Mouse (Mus musculus): ENCODE results near the gene 1700001C19Rik. TPM values are rescaled to one million over a fixed set of nuclear protein-coding genes. Genes with fewer than 3 reads are reported as not detected.

Gene 1700001C19Rik
- total RNA-seq, 1 experiment, result 0.85 TPM

DNA sequence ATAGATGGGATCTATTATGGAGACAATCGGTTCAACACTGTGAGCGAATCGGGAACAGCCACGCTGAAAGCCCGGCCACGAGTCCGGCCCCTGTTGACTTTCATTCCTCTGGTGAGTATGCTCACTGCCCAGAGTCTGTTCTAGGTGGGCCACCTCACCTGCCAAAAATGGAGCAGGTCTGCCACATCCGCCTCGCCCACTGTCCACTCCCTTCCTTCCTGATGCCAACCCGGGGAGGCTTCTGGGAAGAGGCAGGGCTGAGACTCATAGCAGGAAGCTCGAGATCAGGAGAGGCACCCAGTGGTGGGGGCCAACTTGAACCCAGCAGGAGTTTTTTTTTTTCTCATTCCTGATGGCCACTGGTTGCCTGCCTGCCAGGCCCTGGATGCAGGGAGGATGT, 9.4 kb upstream of the 1700001C19Rik start:
- peaks cover 9 to 45% of the 10 kb centered on the region in 2 experiments; a peak in 3 of 4 replicates for H3K4me1 ChIP-seq (ENCODE audit: control insufficient read depth in 2 of 2, insufficient read depth in 2 of 2, low read length in 2 of 2, poor library complexity in 1 of 2)
- no peak for DNase-seq (ENCODE audit: low read depth, low spot score)
- H3K27ac ChIP-seq (ENCODE audit: insufficient read depth, low read depth, low read length, poor library complexity, severe bottlenecking), result no peak overlapping the region
- H3K36me3 ChIP-seq (ENCODE audit: control insufficient read depth, insufficient read depth, low read length, poor library complexity, severe bottlenecking), result no peaks in the 10 kb centered on the region
- peak overlapping the region; percentile 0 to 12; a peak in 2 of 4 replicates for H3K4me3 ChIP-seq (ENCODE audit: insufficient read depth in 1 of 2, low read depth in 1 of 2, low read length in 2 of 2, poor library complexity in 1 of 2, severe bottlenecking in 1 of 2)
- no peaks in the 10 kb centered on the region for H3K9me3 ChIP-seq (ENCODE audit: control insufficient read depth, insufficient read depth, low read depth, low read length)
- TF ChIP-seq ZNF384 (IDR thresholded peaks at IDR 0.05; ENCODE audit: low read depth, low read length), result no peak
- TF ChIP-seq HCFC1 (IDR thresholded peaks at IDR 0.05; ENCODE audit: borderline replicate concordance, insufficient read depth, low read length), result no peak
- TF ChIP-seq CHD2 (IDR thresholded peaks at IDR 0.05; ENCODE audit: low read depth, low read length), result no peak
- no peak for TF ChIP-seq MAFK (IDR thresholded peaks at IDR 0.05; ENCODE audit: insufficient read depth, low read depth, low read length)
- no peak for TF ChIP-seq ZC3H11A (IDR thresholded peaks at IDR 0.05; ENCODE audit: borderline replicate concordance, low read depth, low read length)
- no peak overlapping the region for H3K9ac ChIP-seq (ENCODE audit: insufficient read depth, low read depth, low read length, poor library complexity, severe bottlenecking)
- in situ Hi-C loops (cut with MboI; ENCODE audit: low sequenced_read_pairs in 2 of 2, unreplicated experiment in 2 of 2), result no loop called here

GRCm38 (mm10) chr17:47446025-47446424, 8.8 kb upstream of the 1700001C19Rik start:
- H3K9ac ChIP-seq (ENCODE audit: insufficient read depth, low read depth, low read length, poor library complexity, severe bottlenecking), result no peak overlapping the region
- DNase-seq (ENCODE audit: low read depth, low spot score), result no peak
- in situ Hi-C loops (cut with MboI; ENCODE audit: low sequenced_read_pairs in 2 of 2, unreplicated experiment in 2 of 2), result no loop called here

DNA sequence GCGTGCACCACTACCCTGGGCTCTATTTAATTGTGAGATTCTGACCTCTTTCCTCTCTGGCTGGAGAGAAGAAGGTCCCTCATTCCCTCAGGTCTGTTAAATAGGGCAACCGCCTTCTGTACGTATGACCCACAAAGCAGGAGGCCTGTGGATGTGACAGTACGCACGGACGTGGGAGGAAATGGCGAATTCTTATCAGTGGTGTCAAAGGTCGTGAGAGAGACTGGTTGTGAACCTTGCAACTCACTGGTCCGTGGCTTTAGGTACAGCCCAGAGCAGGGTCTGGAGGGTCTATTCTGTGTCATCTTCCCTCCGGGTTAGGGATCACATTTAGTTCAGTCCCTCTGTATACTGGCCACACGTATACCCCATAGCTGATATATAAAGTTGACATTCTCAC, 8.3 kb upstream of the 1700001C19Rik start:
- H3K27ac ChIP-seq (ENCODE audit: insufficient read depth, low read depth, low read length, poor library complexity, severe bottlenecking), result no peak overlapping the region
- H3K36me3 ChIP-seq (ENCODE audit: control insufficient read depth, insufficient read depth, low read length, poor library complexity, severe bottlenecking), result no peaks in the 10 kb centered on the region
- DNase-seq (ENCODE audit: low read depth, low spot score), result no peak
- no peaks in the 10 kb centered on the region for H3K9me3 ChIP-seq (ENCODE audit: control insufficient read depth, insufficient read depth, low read depth, low read length)
- H3K4me3 ChIP-seq (ENCODE audit: insufficient read depth in 1 of 2, low read depth in 1 of 2, low read length in 2 of 2, poor library complexity in 1 of 2, severe bottlenecking in 1 of 2), result no peak overlapping the region
- no peak overlapping the region for H3K9ac ChIP-seq (ENCODE audit: insufficient read depth, low read depth, low read length, poor library complexity, severe bottlenecking)
- H3K4me1 ChIP-seq (ENCODE audit: control insufficient read depth in 2 of 2, insufficient read depth in 2 of 2, low read length in 2 of 2, poor library complexity in 1 of 2), result peaks cover 9 to 45% of the 10 kb centered on the region in 2 experiments; a peak in 3 of 4 replicates
- no peak for TF ChIP-seq ZNF384 (IDR thresholded peaks at IDR 0.05; ENCODE audit: low read depth, low read length)
- TF ChIP-seq HCFC1 (IDR thresholded peaks at IDR 0.05; ENCODE audit: borderline replicate concordance, insufficient read depth, low read length), result no peak
- TF ChIP-seq MAFK (IDR thresholded peaks at IDR 0.05; ENCODE audit: insufficient read depth, low read depth, low read length), result no peak
- TF ChIP-seq ZC3H11A (IDR thresholded peaks at IDR 0.05; ENCODE audit: borderline replicate concordance, low read depth, low read length), result no peak
- TF ChIP-seq CHD2 (IDR thresholded peaks at IDR 0.05; ENCODE audit: low read depth, low read length), result no peak
- in situ Hi-C loops (cut with MboI; ENCODE audit: low sequenced_read_pairs in 2 of 2, unreplicated experiment in 2 of 2), result no loop called here

More at GRCm38 (mm10) chr17:47446025-47446424, 8.8 kb upstream of the 1700001C19Rik start:
- TF ChIP-seq ZC3H11A (IDR thresholded peaks at IDR 0.05; ENCODE audit: borderline replicate concordance, low read depth, low read length) (no peak), MAFK (IDR thresholded peaks at IDR 0.05; ENCODE audit: insufficient read depth, low read depth, low read length) (no peak), CHD2 (IDR thresholded peaks at IDR 0.05; ENCODE audit: low read depth, low read length) (no peak), ZNF384 (IDR thresholded peaks at IDR 0.05; ENCODE audit: low read depth, low read length) (no peak), HCFC1 (IDR thresholded peaks at IDR 0.05; ENCODE audit: borderline replicate concordance, insufficient read depth, low read length) (no peak)
- Histone ChIP-seq H3K36me3 (ENCODE audit: control insufficient read depth, insufficient read depth, low read length, poor library complexity, severe bottlenecking) (no peaks in the 10 kb centered on the region), H3K9me3 (ENCODE audit: control insufficient read depth, insufficient read depth, low read depth, low read length) (no peaks in the 10 kb centered on the region), H3K4me3 (ENCODE audit: insufficient read depth in 1 of 2, low read depth in 1 of 2, low read length in 2 of 2, poor library complexity in 1 of 2, severe bottlenecking in 1 of 2) (0 out of 4 replicates have a peak overlapping the region, but pooled peaks have one; percentile 0 to 12), H3K4me1 (ENCODE audit: control insufficient read depth in 2 of 2, insufficient read depth in 2 of 2, low read length in 2 of 2, poor library complexity in 1 of 2) (peaks cover 9 to 44% of the 10 kb centered on the region in 2 experiments; a peak in 3 of 4 replicates), H3K27ac (ENCODE audit: insufficient read depth, low read depth, low read length, poor library complexity, severe bottlenecking) (no peak overlapping the region)

DNA sequence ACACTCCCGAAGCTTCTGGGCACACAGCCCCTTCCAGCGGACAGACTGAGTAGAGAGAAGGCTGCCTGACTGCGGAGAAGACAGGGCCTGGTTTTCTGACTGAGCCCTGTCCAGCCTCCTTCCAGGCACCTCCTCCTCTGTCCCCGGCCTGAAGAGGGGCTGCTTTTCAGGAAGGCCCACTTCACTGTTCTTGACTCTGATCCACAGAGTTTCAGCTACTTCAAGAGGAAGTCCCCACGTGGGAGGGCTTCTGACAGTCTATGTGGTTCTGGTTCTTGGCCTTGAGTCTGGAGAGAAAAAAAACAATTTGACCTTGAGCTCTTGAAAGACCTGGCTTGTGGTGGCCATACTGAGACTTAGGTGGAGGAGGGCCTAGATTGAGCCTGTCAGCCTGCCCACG, 6.9 kb upstream of the 1700001C19Rik start:
- peaks cover 4 to 37% of the 10 kb centered on the region in 2 experiments; a peak in 3 of 4 replicates for H3K4me1 ChIP-seq (ENCODE audit: control insufficient read depth in 2 of 2, insufficient read depth in 2 of 2, low read length in 2 of 2, poor library complexity in 1 of 2)
- no peak for DNase-seq (ENCODE audit: low read depth, low spot score)
- in situ Hi-C loops (cut with MboI; ENCODE audit: low sequenced_read_pairs in 2 of 2, unreplicated experiment in 2 of 2), result no loop called here
- TF ChIP-seq ZNF384 (IDR thresholded peaks at IDR 0.05; ENCODE audit: low read depth, low read length), result 0 out of 2 replicates have a peak, but pooled peaks have one; percentile 34
- no peak for TF ChIP-seq ZC3H11A (IDR thresholded peaks at IDR 0.05; ENCODE audit: borderline replicate concordance, low read depth, low read length)
- no peak overlapping the region for H3K9ac ChIP-seq (ENCODE audit: insufficient read depth, low read depth, low read length, poor library complexity, severe bottlenecking)
- H3K9me3 ChIP-seq (ENCODE audit: control insufficient read depth, insufficient read depth, low read depth, low read length), result no peaks in the 10 kb centered on the region
- no peak overlapping the region for H3K4me3 ChIP-seq (ENCODE audit: insufficient read depth in 1 of 2, low read depth in 1 of 2, low read length in 2 of 2, poor library complexity in 1 of 2, severe bottlenecking in 1 of 2)
- no peak overlapping the region for H3K27ac ChIP-seq (ENCODE audit: insufficient read depth, low read depth, low read length, poor library complexity, severe bottlenecking)
- H3K36me3 ChIP-seq (ENCODE audit: control insufficient read depth, insufficient read depth, low read length, poor library complexity, severe bottlenecking), result no peaks in the 10 kb centered on the region

DNA sequence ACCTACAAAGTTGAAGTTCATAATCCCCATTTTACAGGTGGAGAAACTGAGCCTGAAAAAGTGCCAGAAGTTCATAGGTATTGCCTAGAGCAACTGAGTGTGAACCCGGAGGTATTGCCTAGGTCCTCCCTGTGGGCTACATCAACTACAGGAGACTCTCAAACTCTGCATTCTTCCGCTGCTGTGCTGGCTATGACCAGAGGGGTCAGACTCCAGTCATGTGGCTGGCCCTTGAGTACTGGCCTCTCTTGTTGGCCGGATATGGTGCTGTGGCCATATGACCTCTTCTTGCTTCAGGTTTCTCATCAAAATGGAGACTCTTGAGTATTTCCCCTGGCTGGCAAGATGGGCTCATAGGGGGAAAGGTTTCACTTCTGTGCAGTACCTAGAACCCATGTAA, 5.1 kb upstream of the 1700001C19Rik start:
- Histone ChIP-seq H3K9me3 (ENCODE audit: control insufficient read depth, insufficient read depth, low read depth, low read length) (no peaks in the 10 kb centered on the region), H3K27ac (ENCODE audit: insufficient read depth, low read depth, low read length, poor library complexity, severe bottlenecking) (no peak overlapping the region), H3K9ac (ENCODE audit: insufficient read depth, low read depth, low read length, poor library complexity, severe bottlenecking) (no peak overlapping the region), H3K4me3 (ENCODE audit: insufficient read depth in 1 of 2, low read depth in 1 of 2, low read length in 2 of 2, poor library complexity in 1 of 2, severe bottlenecking in 1 of 2) (no peak overlapping the region), H3K36me3 (ENCODE audit: control insufficient read depth, insufficient read depth, low read length, poor library complexity, severe bottlenecking) (no peaks in the 10 kb centered on the region), H3K4me1 (ENCODE audit: control insufficient read depth in 2 of 2, insufficient read depth in 2 of 2, low read length in 2 of 2, poor library complexity in 1 of 2) (peaks cover 0 to 36% of the 10 kb centered on the region in 2 experiments; a peak in 2 of 4 replicates)
- in situ Hi-C loops (cut with MboI; ENCODE audit: low sequenced_read_pairs in 2 of 2, unreplicated experiment in 2 of 2), result no loop called here
- DNase-seq (ENCODE audit: low read depth, low spot score), result no peak
- TF ChIP-seq ZC3H11A (IDR thresholded peaks at IDR 0.05; ENCODE audit: borderline replicate concordance, low read depth, low read length) (no peak), HCFC1 (IDR thresholded peaks at IDR 0.05; ENCODE audit: borderline replicate concordance, insufficient read depth, low read length) (no peak), MAFK (IDR thresholded peaks at IDR 0.05; ENCODE audit: insufficient read depth, low read depth, low read length) (no peak), ZNF384 (IDR thresholded peaks at IDR 0.05; ENCODE audit: low read depth, low read length) (no peak), CHD2 (IDR thresholded peaks at IDR 0.05; ENCODE audit: low read depth, low read length) (no peak)

Measured in ES-E14 (cell line).